Mouse (Mus musculus): ENCODE data around the gene Slc35f6.

- TF ChIP-seq CTCF (IDR thresholded peaks at IDR 0.05; ENCODE audit: borderline replicate concordance, control insufficient read depth, extremely low read depth, insufficient read depth, low read length, poor library complexity) (no peak), POLR2A (IDR thresholded peaks at IDR 0.05; ENCODE audit: control insufficient read depth, extremely low read depth, insufficient read depth, low read length, poor library complexity) (no peak)
Observed at GRCm38 (mm10) chr5:30679593-30679992, 31.9 kb downstream of the Slc35f6 start.

All from thymus, adult 2 months (tissue).